Mouse (Mus musculus): ENCODE measurements around the gene Ttpal. TPM values are rescaled to one million over a fixed set of nuclear protein-coding genes. Genes with fewer than 3 reads are reported as not detected.

Ttpal gene
- polyA plus RNA-seq, 1 experiment from 2014 or later: 46.4 TPM

DNA sequence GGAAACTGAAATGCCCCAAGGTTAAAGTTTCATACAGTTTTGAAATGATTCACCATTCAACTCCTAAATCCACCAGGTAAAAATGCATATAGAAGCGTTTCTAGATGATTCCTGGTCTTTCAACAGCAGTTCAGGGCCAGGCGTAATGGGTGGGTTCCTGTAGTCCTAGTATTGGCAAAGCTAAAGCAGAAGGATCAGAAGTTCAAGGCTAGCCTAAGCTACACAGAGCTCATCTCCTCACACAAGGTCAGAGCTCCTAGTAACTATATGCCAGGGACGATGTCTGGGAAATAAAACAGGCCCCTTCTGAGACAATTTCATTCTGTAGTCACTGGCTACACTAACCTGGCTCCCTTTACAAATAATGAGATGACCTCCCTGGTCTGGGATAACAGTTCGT is 29.1 kb downstream of the Ttpal start:
- Histone ChIP-seq H3K4me1 (ENCODE audit: control insufficient read depth, insufficient read depth, low read length) (no peaks in the 10 kb centered on the region), H3K27ac (ENCODE audit: low read depth, low read length) (no peak overlapping the region), H3K4me2 (ENCODE audit: low read depth) (no peak overlapping the region), H3K27me3 (ENCODE audit: control insufficient read depth, insufficient read depth, low read length) (no peaks in the 10 kb centered on the region), H3K9ac (ENCODE audit: low read length) (no peak overlapping the region), H3K4me3 (ENCODE audit: low read depth, low read length) (no peak overlapping the region), H3K36me3 (ENCODE audit: control insufficient read depth, insufficient read depth, low read length) (peaks cover 17% of the 10 kb centered on the region), H3K9me3 (ENCODE audit: control insufficient read depth, low read length) (no peaks in the 10 kb centered on the region)
- WGBS: 94% methylated on average over 4 of the region's 4 CpGs
- ATAC-seq (ENCODE audit: insufficient read depth, low FRiP score, low TSS enrichment) (no peak), DNase-seq (ENCODE audit: low spot score) (no peak)

DNA sequence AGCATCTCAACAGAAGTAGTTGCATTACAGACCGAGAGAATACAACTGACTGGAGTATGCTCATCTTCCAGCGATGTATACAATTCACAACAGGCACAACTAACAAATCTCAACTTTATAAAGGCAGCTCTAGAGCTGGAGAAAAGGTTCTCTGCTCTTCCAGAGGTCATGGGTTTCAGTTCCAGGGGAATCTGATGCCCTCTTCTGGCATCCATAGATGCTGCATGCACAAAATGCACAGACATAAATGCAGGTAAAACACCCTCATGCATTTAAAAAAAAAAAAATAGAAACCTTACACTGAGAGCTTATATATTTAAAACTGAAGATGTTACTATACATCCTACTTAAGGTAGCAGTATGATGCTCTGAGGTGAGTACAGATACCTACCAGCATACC is 29.6 kb downstream of the Ttpal start:
- Histone ChIP-seq H3K9me3 (ENCODE audit: control insufficient read depth, low read length) (no peaks in the 10 kb centered on the region), H3K4me2 (ENCODE audit: low read depth) (no peak overlapping the region), H3K27me3 (ENCODE audit: control insufficient read depth, insufficient read depth, low read length) (no peaks in the 10 kb centered on the region), H3K9ac (ENCODE audit: low read length) (no peak overlapping the region), H3K36me3 (ENCODE audit: control insufficient read depth, insufficient read depth, low read length) (peaks cover 17% of the 10 kb centered on the region), H3K4me1 (ENCODE audit: control insufficient read depth, insufficient read depth, low read length) (no peaks in the 10 kb centered on the region), H3K4me3 (ENCODE audit: low read depth, low read length) (no peak overlapping the region), H3K27ac (ENCODE audit: low read depth, low read length) (no peak overlapping the region)
- DNase-seq (ENCODE audit: low spot score) (no peak), ATAC-seq (ENCODE audit: insufficient read depth, low FRiP score, low TSS enrichment) (no peak)
- 94% methylated on average over 2 of the region's 2 CpGs for WGBS

GRCm38 (mm10) chr2:163634211-163634610 is 32.1 kb downstream of the Ttpal start:
- Histone ChIP-seq H3K9me3 (ENCODE audit: control insufficient read depth, low read length) (no peaks in the 10 kb centered on the region), H3K27ac (ENCODE audit: low read depth, low read length) (no peak overlapping the region), H3K27me3 (ENCODE audit: control insufficient read depth, insufficient read depth, low read length) (no peaks in the 10 kb centered on the region), H3K36me3 (ENCODE audit: control insufficient read depth, insufficient read depth, low read length) (peaks cover 9% of the 10 kb centered on the region), H3K9ac (ENCODE audit: low read length) (no peak overlapping the region), H3K4me2 (ENCODE audit: low read depth) (no peak overlapping the region), H3K4me1 (ENCODE audit: control insufficient read depth, insufficient read depth, low read length) (no peaks in the 10 kb centered on the region), H3K4me3 (ENCODE audit: low read depth, low read length) (no peak overlapping the region)
- 91% methylated on average over 2 of the region's 2 CpGs for WGBS
- ATAC-seq (ENCODE audit: insufficient read depth, low FRiP score, low TSS enrichment) (no peak), DNase-seq (ENCODE audit: low spot score) (no peak)

DNA sequence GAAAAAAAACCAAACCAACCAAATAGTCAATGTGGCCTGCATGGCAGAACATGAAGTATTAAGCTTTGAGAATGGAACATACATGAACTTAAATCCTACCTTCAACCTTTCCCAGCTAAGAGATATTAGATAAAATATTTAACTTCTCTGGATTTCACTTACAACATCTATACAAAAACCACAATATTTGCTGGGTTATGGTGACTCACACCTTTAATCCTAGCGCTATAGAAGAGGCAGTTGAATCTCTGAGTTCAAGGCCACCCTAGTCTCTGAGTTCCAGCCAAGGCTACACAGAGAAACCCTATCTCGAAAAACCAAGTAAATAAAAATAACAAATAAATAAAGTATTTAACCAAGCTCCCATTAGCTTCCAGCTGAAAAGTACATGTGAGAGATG is 33.9 kb downstream of the Ttpal start:
- no peaks in the 10 kb centered on the region for H3K4me1 ChIP-seq (ENCODE audit: control insufficient read depth, insufficient read depth, low read length)
- 93% methylated on average over 2 of the region's 2 CpGs for WGBS
- no peak for ATAC-seq (ENCODE audit: insufficient read depth, low FRiP score, low TSS enrichment)
- H3K9me3 ChIP-seq (ENCODE audit: control insufficient read depth, low read length): no peaks in the 10 kb centered on the region
- DNase-seq (ENCODE audit: low spot score): no peak
- no peak overlapping the region for H3K27ac ChIP-seq (ENCODE audit: low read depth, low read length)
- H3K36me3 ChIP-seq (ENCODE audit: control insufficient read depth, insufficient read depth, low read length): no peaks in the 10 kb centered on the region
- H3K9ac ChIP-seq (ENCODE audit: low read length): no peak overlapping the region
- no peaks in the 10 kb centered on the region for H3K27me3 ChIP-seq (ENCODE audit: control insufficient read depth, insufficient read depth, low read length)
- no peak overlapping the region for H3K4me2 ChIP-seq (ENCODE audit: low read depth)
- H3K4me3 ChIP-seq (ENCODE audit: low read depth, low read length): no peak overlapping the region

DNA sequence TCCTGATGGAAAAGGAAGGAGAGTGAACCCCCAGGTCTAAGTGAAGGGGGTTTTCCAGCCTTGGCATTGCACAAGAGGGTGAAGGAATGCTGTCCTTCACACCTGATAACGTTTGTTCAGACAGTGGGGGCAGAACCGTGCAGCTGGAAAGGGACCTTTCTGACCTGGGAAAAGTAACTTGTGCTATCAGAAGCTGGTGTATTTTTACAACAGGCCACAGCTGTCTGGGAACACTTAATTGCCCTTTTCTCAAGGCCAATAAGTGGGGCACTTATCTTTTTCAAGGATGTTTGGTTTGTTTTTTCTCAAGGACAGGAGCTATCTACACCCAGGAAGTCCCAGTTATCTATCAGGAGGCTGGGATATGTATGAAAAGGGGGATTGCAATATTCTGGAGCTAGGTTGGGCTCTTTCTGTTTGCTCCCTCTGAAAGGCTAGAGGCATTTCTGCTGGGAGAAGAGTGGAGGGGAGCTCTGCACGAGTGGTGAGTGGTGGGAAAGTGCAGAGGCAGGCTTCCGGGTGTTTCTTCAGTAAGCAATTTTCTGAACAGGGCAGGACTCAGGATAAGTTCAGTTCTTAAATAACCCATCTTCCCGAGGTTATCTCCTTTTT is 35.6 kb downstream of the Ttpal start:
- no peak overlapping the region for H3K27ac ChIP-seq (ENCODE audit: low read depth, low read length)
- DNase-seq (ENCODE audit: low spot score) (no peak), ATAC-seq (ENCODE audit: insufficient read depth, low FRiP score, low TSS enrichment) (no peak)
- H3K27me3 ChIP-seq (ENCODE audit: control insufficient read depth, insufficient read depth, low read length): no peaks in the 10 kb centered on the region
- H3K9ac ChIP-seq (ENCODE audit: low read length): no peak overlapping the region
- H3K9me3 ChIP-seq (ENCODE audit: control insufficient read depth, low read length): no peaks in the 10 kb centered on the region
- no peaks in the 10 kb centered on the region for H3K36me3 ChIP-seq (ENCODE audit: control insufficient read depth, insufficient read depth, low read length)
- no peaks in the 10 kb centered on the region for H3K4me1 ChIP-seq (ENCODE audit: control insufficient read depth, insufficient read depth, low read length)
- WGBS: 57% methylated on average over 5 of the region's 5 CpGs
- H3K4me3 ChIP-seq (ENCODE audit: low read depth, low read length): no peak overlapping the region
- no peak overlapping the region for H3K4me2 ChIP-seq (ENCODE audit: low read depth)

DNA sequence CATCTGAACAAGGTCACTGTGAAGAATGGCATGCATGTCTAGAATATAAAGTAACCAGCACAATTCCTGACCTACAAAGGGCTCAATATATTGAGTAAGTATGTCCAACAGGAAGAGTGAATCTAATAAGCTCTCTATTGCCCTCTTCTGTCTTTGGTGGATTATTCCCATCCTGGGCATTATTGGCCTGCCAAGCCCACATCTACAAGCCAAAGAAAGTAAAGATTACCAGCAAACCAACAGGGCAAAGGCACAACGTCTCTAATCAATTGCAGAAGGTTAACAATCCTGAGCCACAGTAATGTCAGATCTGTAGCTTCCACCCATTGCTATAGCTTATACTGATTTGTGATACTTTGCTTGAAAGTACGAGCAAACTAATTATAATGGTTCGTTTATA is 38.4 kb downstream of the Ttpal start:
- H3K27me3 ChIP-seq (ENCODE audit: control insufficient read depth, insufficient read depth, low read length): no peaks in the 10 kb centered on the region
- H3K4me2 ChIP-seq (ENCODE audit: low read depth): no peak overlapping the region
- no peak overlapping the region for H3K27ac ChIP-seq (ENCODE audit: low read depth, low read length)
- H3K36me3 ChIP-seq (ENCODE audit: control insufficient read depth, insufficient read depth, low read length): no peaks in the 10 kb centered on the region
- WGBS: 94% methylated on average over 3 of the region's 3 CpGs
- DNase-seq (ENCODE audit: low spot score) (no peak), ATAC-seq (ENCODE audit: insufficient read depth, low FRiP score, low TSS enrichment) (no peak)
- H3K9me3 ChIP-seq (ENCODE audit: control insufficient read depth, low read length): no peaks in the 10 kb centered on the region
- H3K4me3 ChIP-seq (ENCODE audit: low read depth, low read length): no peak overlapping the region
- no peak overlapping the region for H3K9ac ChIP-seq (ENCODE audit: low read length)
- H3K4me1 ChIP-seq (ENCODE audit: control insufficient read depth, insufficient read depth, low read length): peaks cover 4% of the 10 kb centered on the region; the same call in 1 of the 2 replicates

GRCm38 (mm10) chr2:163641681-163642080 is 39.6 kb downstream of the Ttpal start:
- H3K9me3 ChIP-seq (ENCODE audit: control insufficient read depth, low read length): no peaks in the 10 kb centered on the region
- peaks cover 4% of the 10 kb centered on the region; the same call in 1 of the 2 replicates for H3K4me1 ChIP-seq (ENCODE audit: control insufficient read depth, insufficient read depth, low read length)
- WGBS: 81% methylated on average over 3 of the region's 3 CpGs
- no peak for ATAC-seq (ENCODE audit: insufficient read depth, low FRiP score, low TSS enrichment)
- no peaks in the 10 kb centered on the region for H3K27me3 ChIP-seq (ENCODE audit: control insufficient read depth, insufficient read depth, low read length)
- no peak overlapping the region for H3K9ac ChIP-seq (ENCODE audit: low read length)
- no peak overlapping the region for H3K4me3 ChIP-seq (ENCODE audit: low read depth, low read length)
- no peak overlapping the region for H3K27ac ChIP-seq (ENCODE audit: low read depth, low read length)
- no peaks in the 10 kb centered on the region for H3K36me3 ChIP-seq (ENCODE audit: control insufficient read depth, insufficient read depth, low read length)
- H3K4me2 ChIP-seq (ENCODE audit: low read depth): no peak overlapping the region
- no peak for DNase-seq (ENCODE audit: low spot score)

DNA sequence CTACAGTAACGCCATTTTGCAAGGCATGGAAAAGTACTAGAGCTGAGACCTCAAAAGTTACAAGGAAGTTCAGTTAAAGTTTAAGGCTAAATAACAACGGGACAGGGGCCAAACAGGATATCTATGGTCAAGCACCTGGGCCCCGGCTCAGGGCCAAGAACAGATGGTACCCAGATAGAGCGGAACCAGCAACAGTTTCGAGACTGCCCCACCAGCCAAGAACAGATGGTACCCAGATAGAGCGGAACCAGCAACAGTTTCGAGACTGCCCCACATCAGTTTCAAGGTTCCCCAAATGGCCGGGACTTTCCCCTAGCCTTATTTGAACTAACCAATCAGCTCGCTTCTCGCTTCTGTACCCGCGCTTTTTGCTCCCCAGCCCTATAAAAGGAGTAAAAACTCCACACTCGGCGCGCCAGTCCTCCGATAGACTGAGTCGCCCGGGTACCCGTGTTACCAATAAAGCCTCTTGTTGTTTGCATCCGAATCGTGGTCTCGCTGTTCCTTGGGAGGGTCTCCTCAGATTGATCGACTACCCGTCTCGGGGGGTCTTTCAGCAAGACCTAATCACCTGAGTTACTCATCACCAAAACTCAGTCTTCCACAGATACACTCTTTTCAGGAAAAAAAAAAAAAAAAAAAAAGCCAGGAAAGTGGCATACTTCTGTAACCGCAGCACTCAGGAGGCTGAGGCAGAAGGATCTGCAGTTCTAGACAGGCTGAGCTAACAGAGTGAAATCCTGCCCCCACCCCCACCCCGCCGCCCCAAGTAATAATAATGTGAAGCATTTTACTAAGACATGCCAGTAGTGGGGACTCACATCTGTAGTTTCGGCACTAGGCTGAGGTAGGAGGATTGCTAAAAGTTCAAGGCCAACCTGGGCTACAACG is 40.8 kb downstream of the Ttpal start:
- H3K4me1 ChIP-seq (ENCODE audit: control insufficient read depth, insufficient read depth, low read length): peaks cover 4% of the 10 kb centered on the region; the same call in 1 of the 2 replicates
- H3K9ac ChIP-seq (ENCODE audit: low read length): no peak overlapping the region
- no peaks in the 10 kb centered on the region for H3K27me3 ChIP-seq (ENCODE audit: control insufficient read depth, insufficient read depth, low read length)
- no peak overlapping the region; the same call in 1 of the 2 replicates for H3K4me2 ChIP-seq (ENCODE audit: low read depth)
- no peak overlapping the region for H3K4me3 ChIP-seq (ENCODE audit: low read depth, low read length)
- DNase-seq (ENCODE audit: low spot score) (no peak), ATAC-seq (ENCODE audit: insufficient read depth, low FRiP score, low TSS enrichment) (no peak)
- H3K9me3 ChIP-seq (ENCODE audit: control insufficient read depth, low read length): no peaks in the 10 kb centered on the region
- 92% methylated on average over 30 of the region's 30 CpGs for WGBS
- H3K27ac ChIP-seq (ENCODE audit: low read depth, low read length): no peak overlapping the region
- no peaks in the 10 kb centered on the region for H3K36me3 ChIP-seq (ENCODE audit: control insufficient read depth, insufficient read depth, low read length)

DNA sequence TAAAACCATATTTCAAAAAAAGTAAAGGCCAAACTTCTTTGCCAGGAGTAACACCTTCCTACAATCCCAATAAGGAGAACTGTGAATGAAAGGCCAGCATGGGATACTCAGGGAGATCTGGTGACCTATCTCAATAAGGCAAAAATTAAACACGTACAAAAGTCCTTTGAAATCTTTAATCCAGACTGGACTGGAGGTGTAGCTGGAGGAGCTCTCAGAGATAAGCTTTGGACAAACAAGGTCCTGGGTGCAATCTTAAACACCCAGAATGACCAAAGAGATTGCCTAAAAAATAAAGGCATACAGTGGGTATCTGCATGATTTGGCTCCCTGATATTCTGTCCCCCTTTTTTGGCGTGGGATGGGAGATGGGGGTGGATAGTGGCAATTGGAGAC is 41.5 kb downstream of the Ttpal start:
- Histone ChIP-seq H3K27ac (ENCODE audit: low read depth, low read length) (no peak overlapping the region), H3K4me1 (ENCODE audit: control insufficient read depth, insufficient read depth, low read length) (peaks cover 4% of the 10 kb centered on the region; the same call in 1 of the 2 replicates), H3K4me3 (ENCODE audit: low read depth, low read length) (peak overlapping the region; percentile 90), H3K9ac (ENCODE audit: low read length) (no peak overlapping the region), H3K9me3 (ENCODE audit: control insufficient read depth, low read length) (no peaks in the 10 kb centered on the region), H3K27me3 (ENCODE audit: control insufficient read depth, insufficient read depth, low read length) (no peaks in the 10 kb centered on the region), H3K36me3 (ENCODE audit: control insufficient read depth, insufficient read depth, low read length) (no peaks in the 10 kb centered on the region), H3K4me2 (ENCODE audit: low read depth) (peak overlapping the region; percentile 54)
- ATAC-seq (ENCODE audit: insufficient read depth, low FRiP score, low TSS enrichment): no peak
- WGBS: 72% methylated on average over 2 of the region's 2 CpGs
- no peak for DNase-seq (ENCODE audit: low spot score)
